Mouse (Mus musculus) WW6 (cell line): Measurements from ENCODE around the gene Gemin7.
"Not testable (repeated sequence)": the region's sequence is repeated elsewhere in the genome, so short reads cannot be mapped to it uniquely, and the experiment has no call there.

Experiments used
- DNase-seq: peaks from one replicate; pipeline ENCODE4 v3.0.0-alpha.2; 2013; ENCODE audit warnings: low read depth, low spot score

Gemin7 gene

GRCm38 (mm10) chr7:19577141-19577852 lies at the start of gene Gemin7, which contains the start of gene Zfp296:
Gene Gemin7 (minus strand): TSS chr7:19577595.
Gene Zfp296 (plus strand): TSS chr7:19577287.
- DNase-seq = no peak

GRCm38 (mm10) chr7:19623433-19623832 lies 46.0 kb upstream of the Gemin7 start:
- DNase-seq = no peak

- DNase-seq = no peak
Measured at GRCm38 (mm10) chr7:19622241-19622640, 44.8 kb upstream of the Gemin7 start.

- DNase-seq = no peak
Measured at GRCm38 (mm10) chr7:19620811-19621210, 43.4 kb upstream of the Gemin7 start.

- DNase-seq = peak; percentile 67
Measured at GRCm38 (mm10) chr7:19619004-19619801, 41.8 kb upstream of the Gemin7 start.

GRCm38 (mm10) chr7:19615036-19615577 lies 37.7 kb upstream of the Gemin7 start:
- DNase-seq = no peak

- no peak for DNase-seq
Measured at GRCm38 (mm10) chr7:19610969-19611368, 33.6 kb upstream of the Gemin7 start.

- no peak for DNase-seq
Measured at GRCm38 (mm10) chr7:19609641-19610332, 32.4 kb upstream of the Gemin7 start.

GRCm38 (mm10) chr7:19607291-19607690 lies 29.9 kb upstream of the Gemin7 start:
- no peak for DNase-seq

- DNase-seq = not testable (repeated sequence)
Measured at GRCm38 (mm10) chr7:19604606-19605214, 27.3 kb upstream of the Gemin7 start.

GRCm38 (mm10) chr7:19603849-19604605 lies 26.6 kb upstream of the Gemin7 start, which contains the start of gene Clasrp:
Gene Clasrp (minus strand): TSS chr7:19604486.
- peak; percentile 89 for DNase-seq

GRCm38 (mm10) chr7:19603055-19603454 lies 25.7 kb upstream of the Gemin7 start:
- DNase-seq = no peak

- DNase-seq = no peak
Measured at GRCm38 (mm10) chr7:19600562-19600961, 23.2 kb upstream of the Gemin7 start.

GRCm38 (mm10) chr7:19593061-19593730 lies 15.8 kb upstream of the Gemin7 start:
- DNase-seq = no peak

- no peak for DNase-seq
Measured at GRCm38 (mm10) chr7:19589917-19590316, 12.5 kb upstream of the Gemin7 start.

GRCm38 (mm10) chr7:19589207-19589606 lies 11.8 kb upstream of the Gemin7 start:
- no peak for DNase-seq

- DNase-seq = no peak
Measured at GRCm38 (mm10) chr7:19586269-19586668, 8.9 kb upstream of the Gemin7 start.

GRCm38 (mm10) chr7:19580634-19581033 lies 3.2 kb upstream of the Gemin7 start:
- no peak for DNase-seq

- no peak for DNase-seq
Measured at GRCm38 (mm10) chr7:19579751-19580150, 2.4 kb upstream of the Gemin7 start.

- DNase-seq = no peak
Measured at GRCm38 (mm10) chr7:19578436-19578835, 1.0 kb upstream of the Gemin7 start.
